In the genomic region with DNA sequence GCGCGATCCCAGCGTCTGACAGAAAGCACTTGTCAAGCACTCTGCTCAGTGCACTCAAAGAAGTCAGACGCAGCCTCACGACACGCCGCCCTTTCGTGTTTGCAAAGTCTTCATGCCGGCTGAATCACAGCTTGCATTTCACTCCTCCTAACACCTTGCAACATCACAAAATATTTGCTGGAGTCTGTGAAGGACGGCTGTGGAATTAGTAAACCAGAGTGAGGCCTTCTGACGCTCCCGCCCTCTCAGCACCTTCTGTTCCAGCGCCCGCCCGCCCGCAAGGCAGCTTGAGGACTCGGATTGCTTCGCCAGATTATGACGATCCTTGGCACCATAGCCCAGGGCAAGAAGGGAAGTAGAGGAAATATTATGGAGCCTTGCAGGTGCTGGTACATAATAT, we compare ENCODE assay signal across 8 mouse cellular contexts. TPM values are rescaled to one million over a fixed set of nuclear protein-coding genes. Genes with fewer than 3 reads are reported as not detected.
DNase-seq lines count a peak whose midpoint lies in the region.
"Had no signal": no experiment of that assay in that cellular context is flagged by ENCODE, and none has a peak within 500 bp of the region (broad histone marks: within the 10 kb centered on the region; RNA-seq: fewer than 3 reads in every experiment).

No protein-coding gene starts in this region.

- DNase-seq in layer of hippocampus, adult 11-12 months (ENCODE audit: low spot score) = peak; percentile 19
- DNase-seq in layer of hippocampus, adult 9-10 months (ENCODE audit: low spot score) = no peak
- peak; percentile 41 to 76 for DNase-seq in frontal cortex, adult 2 months (ENCODE audit: extremely low spot score in 1 of 2, low spot score in 1 of 2)
- DNase-seq in left cerebral cortex, postnatal 25 days (ENCODE audit: low spot score in 2 of 2) = peak; percentile 66 to 86
- DNase-seq in right cerebral cortex, postnatal 25 days = peak; percentile 70
- no peak for DNase-seq in neural tube, embryonic 10.5 days (ENCODE audit: extremely low spot score, low spot score)
- no peak for DNase-seq in ovary, postnatal 14 days (ENCODE audit: low spot score)
- DNase-seq: kidney, postnatal 36 days had no signal

- intact Hi-C loops in left cerebral cortex, postnatal 25 days (cut with DNase I) = loop anchor here (1.0 to 10.0 kb wide), 4 partner anchors 66 to 533 kb away; partner anchors contain the start of genes Rhoq and Socs5

RNA-seq across cellular contexts. Expression of gene Cript, which starts 16.4 kb away (rescaled TPM):
- 83.0 and 84.3 TPM in 2 replicates for polyA plus RNA-seq in frontal cortex, adult 2 months (2012; rRNA removed)
- 10 to 100 TPM; 54.2 to 61.7 TPM for total RNA-seq in left cerebral cortex, postnatal 25 days (2021)

RNA-seq across cellular contexts. Expression of gene Pigf, which starts 16.5 kb away (rescaled TPM):
- 18.6 and 18.9 TPM in 2 replicates for polyA plus RNA-seq in frontal cortex, adult 2 months (2012; rRNA removed)
- 10 to 100 TPM; 16.5 to 19.1 TPM for total RNA-seq in left cerebral cortex, postnatal 25 days (2021)

Comparison
In these comparisons a context has a peak if more than half of its experiments do, and no peak if none do; other contexts are left out.
1. DNase-seq: peak in layer of hippocampus, adult 11-12 months (single experiment), frontal cortex, adult 2 months (2 of 2), left cerebral cortex, postnatal 25 days (2 of 2) and right cerebral cortex, postnatal 25 days (single experiment); none in layer of hippocampus, adult 9-10 months (single experiment), neural tube, embryonic 10.5 days (single experiment) and ovary, postnatal 14 days (single experiment).